Mouse (Mus musculus) stomach, embryonic 15.5 days (tissue): ENCODE data around the gene Haus4. TPM values are rescaled to one million over a fixed set of nuclear protein-coding genes. Genes with fewer than 3 reads are reported as not detected.
A peak's percentile ranks its signal among the peaks of the same experiment; 100 is the strongest.

Source experiments
- ATAC-seq: fragments of 200-750 bp; cut with Nextera tagmentation; 2 replicates; pipeline ENCODE4 v1.8.0; 2017; ENCODE audit warnings: low read depth, moderate number of reproducible peaks, moderate TSS enrichment; ENCODE audit not compliant: insufficient read depth, low FRiP score
- H3K27ac ChIP-seq: fragments of 300-500 bp; sonication (generic); 2 replicates; pipeline ENCODE4 v1.5.1; 2015; ENCODE audit warnings: mild to moderate bottlenecking, inconsistent platforms
- H3K27me3 ChIP-seq: fragments of 300-500 bp; sonication (generic); replicated peaks from 2 replicates; pipeline ENCODE4 v1.6.1; 2015; ENCODE audit warnings: inconsistent platforms
- H3K36me3 ChIP-seq: fragments of 300-500 bp; sonication (generic); 2 replicates; pipeline ENCODE4 v1.6.1; 2015; ENCODE audit warnings: inconsistent platforms
- H3K4me1 ChIP-seq: fragments of 300-500 bp; sonication (generic); 2 replicates; pipeline ENCODE4 v1.6.1; 2015; ENCODE audit warnings: inconsistent platforms
- H3K4me2 ChIP-seq: fragments of 300-500 bp; sonication (generic); 2 replicates; pipeline ENCODE4 v1.6.1; 2015; ENCODE audit warnings: mild to moderate bottlenecking, inconsistent platforms
- H3K4me3 ChIP-seq: fragments of 300-500 bp; sonication (generic); replicated peaks from 2 replicates; pipeline ENCODE4 v1.5.1; 2015; ENCODE audit warnings: inconsistent platforms
- H3K9ac ChIP-seq: fragments of 300-500 bp; sonication (generic); 2 replicates; pipeline ENCODE4 v1.6.1; 2015; ENCODE audit warnings: inconsistent platforms
- H3K9me3 ChIP-seq: fragments of 300-500 bp; sonication (generic); 2 replicates; pipeline ENCODE4 v1.6.1; 2016; ENCODE audit warnings: inconsistent platforms
- WGBS: fragments of 180-500 bp; shearing (Covaris S2); methylation state at CpG from one replicate; pipeline ENCODE4 v1.1.7; 2015; 5-methylcytosine and 5-hydroxymethylcytosine counted together
- polyA plus RNA-seq: library from polyadenylated mRNA; unstranded; fragments of >200 nt; fragmentation: Nextera tagmentation; extraction: Ambion mirVana; gene quantifications from 2 replicates; pipeline ENCODE4 v1.2.1, GENCODE M21; 2015

The Haus4 gene
- polyA plus RNA-seq, 1 experiment from 2014 or later, result 48.3 TPM

GRCm38 (mm10) chr14:54527227-54528006 is 27.0 kb downstream of the Haus4 start:
- 2% methylated on average over 18 of the region's 18 CpGs for WGBS
- H3K4me2 ChIP-seq, result peak overlapping the region; percentile 62
- 0 out of 2 replicates have a peak overlapping the region, but pooled peaks have one; percentile 9 for H3K9ac ChIP-seq
- H3K4me3 ChIP-seq, result peak overlapping the region; percentile 32
- H3K27ac ChIP-seq, result no peak overlapping the region
- H3K4me1 ChIP-seq, result peaks cover 14% of the 10 kb centered on the region; the same call in 1 of the 2 replicates
- H3K27me3 ChIP-seq, result no peaks in the 10 kb centered on the region
- peak; percentile 50; the same call in 1 of the 2 replicates for ATAC-seq
- H3K36me3 ChIP-seq, result no peaks in the 10 kb centered on the region
- H3K9me3 ChIP-seq, result no peaks in the 10 kb centered on the region

- no peak overlapping the region for H3K4me3 ChIP-seq
- peaks cover 10% of the 10 kb centered on the region; the same call in 1 of the 2 replicates for H3K4me1 ChIP-seq
- no peaks in the 10 kb centered on the region for H3K27me3 ChIP-seq
- no peak overlapping the region for H3K4me2 ChIP-seq
- H3K27ac ChIP-seq, result no peak overlapping the region
- no peak overlapping the region for H3K9ac ChIP-seq
- ATAC-seq, result no peak
- H3K36me3 ChIP-seq, result no peaks in the 10 kb centered on the region
- 32% methylated on average over 6 of the region's 6 CpGs for WGBS
- H3K9me3 ChIP-seq, result no peaks in the 10 kb centered on the region
Measured at GRCm38 (mm10) chr14:54523600-54523999, 30.8 kb downstream of the Haus4 start.

GRCm38 (mm10) chr14:54516710-54517310 is 37.6 kb downstream of the Haus4 start:
- Histone ChIP-seq H3K4me2 (peak overlapping the region; percentile 67), H3K4me3 (peak overlapping the region; percentile 69), H3K4me1 (peaks cover 6% of the 10 kb centered on the region), H3K9ac (peak overlapping the region; percentile 57), H3K36me3 (peaks cover 30% of the 10 kb centered on the region), H3K27ac (peak overlapping the region; percentile 68; the same call in 1 of the 2 replicates), H3K9me3 (no peaks in the 10 kb centered on the region), H3K27me3 (no peaks in the 10 kb centered on the region)
- ATAC-seq, result peak; percentile 27
- 3% methylated on average over 17 of the region's 17 CpGs for WGBS

- Histone ChIP-seq H3K4me3 (no peak overlapping the region), H3K27ac (no peak overlapping the region), H3K4me2 (no peak overlapping the region), H3K27me3 (no peaks in the 10 kb centered on the region), H3K9ac (no peak overlapping the region), H3K9me3 (no peaks in the 10 kb centered on the region), H3K36me3 (peaks cover 73% of the 10 kb centered on the region), H3K4me1 (no peaks in the 10 kb centered on the region)
- WGBS, result 91% methylated on average over 9 of the region's 9 CpGs
- no peak for ATAC-seq
Measured at GRCm38 (mm10) chr14:54509774-54510173, 44.6 kb downstream of the Haus4 start.

- H3K9me3 ChIP-seq, result no peaks in the 10 kb centered on the region
- no peaks in the 10 kb centered on the region for H3K4me1 ChIP-seq
- ATAC-seq, result no peak
- no peak overlapping the region for H3K27ac ChIP-seq
- no peak overlapping the region for H3K4me2 ChIP-seq
- H3K9ac ChIP-seq, result no peak overlapping the region
- H3K27me3 ChIP-seq, result no peaks in the 10 kb centered on the region
- no peak overlapping the region for H3K4me3 ChIP-seq
- 80% methylated on average over 2 of the region's 2 CpGs for WGBS
- H3K36me3 ChIP-seq, result peaks cover 18% of the 10 kb centered on the region
Measured at GRCm38 (mm10) chr14:54503092-54503491, 51.3 kb downstream of the Haus4 start.

GRCm38 (mm10) chr14:54501365-54501764 is 53.1 kb downstream of the Haus4 start:
- no peaks in the 10 kb centered on the region for H3K27me3 ChIP-seq
- H3K4me3 ChIP-seq, result no peak overlapping the region
- WGBS, result 52% methylated on average over 2 of the region's 2 CpGs
- H3K9ac ChIP-seq, result no peak overlapping the region
- no peaks in the 10 kb centered on the region for H3K9me3 ChIP-seq
- no peak overlapping the region for H3K4me2 ChIP-seq
- no peak overlapping the region for H3K27ac ChIP-seq
- 0 out of 2 replicates have a peak, but pooled peaks cover 1% of the 10 kb centered on the region for H3K36me3 ChIP-seq
- no peaks in the 10 kb centered on the region for H3K4me1 ChIP-seq
- ATAC-seq, result no peak

GRCm38 (mm10) chr14:54499330-54499729 is 55.1 kb downstream of the Haus4 start:
- H3K4me1 ChIP-seq, result no peaks in the 10 kb centered on the region
- WGBS, result 63% methylated on average over 2 of the region's 2 CpGs
- no peaks in the 10 kb centered on the region for H3K9me3 ChIP-seq
- H3K4me2 ChIP-seq, result no peak overlapping the region
- H3K9ac ChIP-seq, result no peak overlapping the region
- no peak overlapping the region for H3K4me3 ChIP-seq
- no peak overlapping the region for H3K27ac ChIP-seq
- no peaks in the 10 kb centered on the region for H3K36me3 ChIP-seq
- ATAC-seq, result no peak
- no peaks in the 10 kb centered on the region for H3K27me3 ChIP-seq

- Histone ChIP-seq H3K4me1 (no peaks in the 10 kb centered on the region), H3K27me3 (no peaks in the 10 kb centered on the region), H3K4me2 (no peak overlapping the region), H3K4me3 (no peak overlapping the region), H3K9ac (no peak overlapping the region), H3K9me3 (no peaks in the 10 kb centered on the region), H3K36me3 (no peaks in the 10 kb centered on the region), H3K27ac (no peak overlapping the region)
- WGBS, result 82% methylated on average over 14 of the region's 14 CpGs
- no peak for ATAC-seq
Measured at GRCm38 (mm10) chr14:54496706-54497105, 57.7 kb downstream of the Haus4 start.

- Histone ChIP-seq H3K27ac (no peak overlapping the region), H3K4me1 (no peaks in the 10 kb centered on the region), H3K36me3 (no peaks in the 10 kb centered on the region), H3K9me3 (no peaks in the 10 kb centered on the region), H3K4me3 (no peak overlapping the region), H3K27me3 (no peaks in the 10 kb centered on the region), H3K4me2 (no peak overlapping the region), H3K9ac (no peak overlapping the region)
- ATAC-seq, result no peak
- 1% methylated on average over 3 of the region's 3 CpGs for WGBS
Measured at GRCm38 (mm10) chr14:54494234-54494633, 60.2 kb downstream of the Haus4 start.

GRCm38 (mm10) chr14:54493236-54493635 is 61.2 kb downstream of the Haus4 start:
- WGBS, result 88% methylated on average over 5 of the region's 5 CpGs

GRCm38 (mm10) chr14:54492345-54493131 is 61.9 kb downstream of the Haus4 start:
- ATAC-seq, result no peak; the same call in 1 of the 2 replicates

More at GRCm38 (mm10) chr14:54493236-54493635, 61.2 kb downstream of the Haus4 start:
- Histone ChIP-seq H3K4me3 (no peak overlapping the region), H3K9me3 (no peaks in the 10 kb centered on the region), H3K36me3 (no peaks in the 10 kb centered on the region), H3K4me2 (no peak overlapping the region), H3K9ac (no peak overlapping the region), H3K4me1 (no peaks in the 10 kb centered on the region), H3K27ac (no peak overlapping the region), H3K27me3 (no peaks in the 10 kb centered on the region)
- no peak for ATAC-seq

More at GRCm38 (mm10) chr14:54492345-54493131, 61.9 kb downstream of the Haus4 start:
- no peak overlapping the region for H3K27ac ChIP-seq
- no peaks in the 10 kb centered on the region for H3K36me3 ChIP-seq
- no peak overlapping the region for H3K9ac ChIP-seq
- WGBS, result 67% methylated on average over 18 of the region's 18 CpGs
- no peaks in the 10 kb centered on the region for H3K27me3 ChIP-seq
- H3K4me2 ChIP-seq, result no peak overlapping the region
- no peaks in the 10 kb centered on the region for H3K9me3 ChIP-seq
- H3K4me1 ChIP-seq, result no peaks in the 10 kb centered on the region
- H3K4me3 ChIP-seq, result no peak overlapping the region
